Mouse (Mus musculus): Measurements from ENCODE around the gene Mblac1.

Mblac1 gene

DNA sequence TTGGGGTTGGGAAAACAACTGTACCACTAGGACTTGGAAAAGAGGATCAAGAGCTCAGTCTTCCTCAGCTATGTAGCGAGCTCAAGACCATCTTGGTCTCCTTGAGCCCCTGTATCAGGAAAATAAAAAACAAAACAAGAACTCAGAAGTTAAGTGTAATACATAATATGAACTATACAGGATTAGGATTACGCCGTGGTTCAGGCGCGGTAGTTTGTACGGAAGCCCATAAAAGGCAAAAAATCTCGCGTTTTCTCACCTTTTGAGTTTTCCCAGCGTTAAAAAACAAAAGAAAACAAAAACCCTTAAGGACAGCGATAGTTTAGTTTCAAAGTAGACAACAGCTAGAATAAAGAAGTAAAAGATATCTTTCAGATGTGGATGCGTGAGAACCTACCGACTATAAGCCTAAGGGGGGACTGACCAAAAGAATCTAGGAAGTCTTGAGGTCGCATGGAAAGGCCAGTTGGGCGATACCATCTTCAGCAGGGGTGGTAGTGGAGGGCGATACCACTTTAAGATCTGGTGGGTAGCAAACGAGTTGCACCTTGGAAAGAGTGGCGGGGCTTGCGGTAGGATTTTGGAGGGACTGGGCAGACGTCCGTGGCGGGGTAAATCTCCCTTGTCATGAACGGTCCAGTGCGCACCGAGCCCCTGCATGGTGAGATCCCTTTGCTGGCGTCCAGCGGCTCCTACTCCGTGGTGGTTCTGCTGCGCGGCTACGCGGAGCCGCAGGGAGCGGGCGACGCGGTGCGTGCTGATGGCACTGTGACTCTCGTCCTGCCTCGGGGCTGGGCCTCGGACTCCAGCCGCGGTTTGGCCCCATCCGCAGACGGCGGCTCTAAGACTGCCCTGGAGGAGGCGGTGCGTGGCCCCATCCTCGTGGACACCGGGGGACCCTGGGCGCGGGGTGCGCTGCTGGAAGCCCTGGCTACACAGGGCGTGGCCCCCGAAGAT lies at the start of gene Mblac1:
Gene Mblac1, plus strand, starts transcription at position 544 of the 957 bp plus-strand sequence.
- DNase-seq (ENCODE audit: low spot score), result peak; percentile 77

- DNase-seq (ENCODE audit: low spot score), result no peak
These were observed 39.7 kb upstream of the Mblac1 start for GRCm38 (mm10) chr5:138154390-138154789.

DNA sequence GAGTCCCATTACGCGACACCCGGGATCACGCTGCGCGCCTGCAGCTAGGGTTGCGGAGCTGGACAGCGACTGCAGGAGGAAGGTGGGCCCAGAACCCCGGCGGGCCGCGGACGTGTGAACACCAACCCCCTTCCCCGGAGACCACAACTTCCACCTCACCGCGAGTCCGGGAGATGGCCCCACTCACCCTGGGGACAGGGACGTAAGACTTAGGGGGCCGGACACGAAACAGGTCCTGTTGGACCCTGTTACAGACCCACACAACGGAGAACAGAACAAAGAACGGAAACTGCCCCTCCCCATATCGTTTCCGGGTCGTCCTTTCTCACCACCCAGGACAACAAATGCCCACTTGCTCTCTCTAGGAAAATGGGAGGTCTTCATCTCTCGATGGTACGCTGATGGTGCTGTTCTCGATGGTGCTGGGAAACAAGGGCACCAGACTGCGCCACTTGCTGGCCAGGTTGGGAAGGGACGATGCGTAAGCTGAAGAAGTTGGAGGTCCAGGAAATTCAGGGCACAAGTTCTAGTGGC lies 38.6 kb upstream of the Mblac1 start, which contains the start of gene Zfp113:
Gene Zfp113, minus strand, starts transcription at position 302 of the 534 bp plus-strand sequence.
- peak; percentile 89 for DNase-seq (ENCODE audit: low spot score)

DNA sequence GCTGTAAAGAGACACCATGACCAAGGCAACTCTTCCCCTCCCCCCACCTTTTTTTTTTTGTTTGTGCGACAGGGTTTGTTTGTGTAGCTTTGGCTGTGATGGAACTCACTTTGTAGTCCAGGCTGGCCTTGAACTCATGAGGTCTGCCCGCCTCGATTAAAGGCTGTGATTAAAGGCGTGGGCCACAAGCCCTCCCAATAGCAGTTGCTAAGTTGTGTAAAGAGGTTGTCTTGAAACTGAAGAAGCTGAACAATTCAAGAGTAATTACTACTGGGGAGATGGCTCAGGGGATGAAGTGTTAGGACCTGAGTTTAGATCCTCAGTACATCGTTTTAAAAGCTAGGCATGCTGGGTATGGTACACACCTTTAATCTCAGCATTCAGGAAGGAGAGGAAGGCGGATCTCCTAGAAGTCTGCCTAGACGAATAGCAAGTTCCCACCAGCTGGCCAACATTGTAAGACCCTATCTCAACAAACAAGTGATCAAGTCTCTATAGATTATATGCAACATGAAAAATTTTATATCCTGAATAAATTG lies 33.8 kb upstream of the Mblac1 start:
- DNase-seq (ENCODE audit: low spot score), result no peak

DNA sequence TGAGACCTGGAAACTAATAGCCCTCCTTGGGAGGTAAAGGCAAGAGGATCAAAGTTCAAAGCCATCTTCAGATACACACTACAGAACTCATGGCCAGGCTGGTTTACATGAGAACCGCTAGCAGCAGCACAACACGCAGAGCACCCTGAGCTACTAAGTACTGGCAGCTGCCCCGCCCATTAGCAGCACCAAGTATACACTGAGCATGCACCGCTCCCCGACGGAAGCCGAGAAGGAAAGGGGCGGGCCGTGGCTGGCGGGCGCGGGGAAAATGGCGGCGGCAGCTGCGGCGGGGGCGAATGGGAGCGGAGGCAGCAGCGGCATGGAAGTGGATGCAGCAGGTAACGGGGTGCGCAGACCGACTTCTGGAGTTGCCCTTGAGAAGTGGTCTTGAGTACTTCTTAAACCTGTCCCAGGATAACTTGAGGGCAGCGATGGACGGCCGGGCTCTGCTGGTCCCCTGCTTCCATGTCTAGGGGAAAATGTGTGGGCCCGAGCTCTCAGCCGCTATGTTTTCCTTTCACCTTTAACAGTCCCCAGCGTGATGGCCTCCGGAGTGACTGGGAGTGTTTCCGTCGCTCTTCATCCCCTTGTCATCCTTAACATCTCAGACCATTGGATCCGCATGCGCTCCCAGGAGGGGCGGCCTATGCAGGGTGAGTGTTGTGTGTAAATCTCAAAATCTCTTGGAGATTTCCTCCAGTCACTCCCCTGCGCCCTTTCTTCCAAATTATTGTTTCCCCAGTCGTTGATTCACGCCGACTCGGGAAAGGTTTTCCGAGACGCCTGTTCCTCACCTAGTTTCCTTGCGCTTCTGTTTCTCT lies 33.1 kb upstream of the Mblac1 start, which contains the start of gene Cops6:
Gene Cops6, plus strand, starts transcription at position 230 of the 824 bp plus-strand sequence.
- DNase-seq (ENCODE audit: low spot score), result peak; percentile 84

DNA sequence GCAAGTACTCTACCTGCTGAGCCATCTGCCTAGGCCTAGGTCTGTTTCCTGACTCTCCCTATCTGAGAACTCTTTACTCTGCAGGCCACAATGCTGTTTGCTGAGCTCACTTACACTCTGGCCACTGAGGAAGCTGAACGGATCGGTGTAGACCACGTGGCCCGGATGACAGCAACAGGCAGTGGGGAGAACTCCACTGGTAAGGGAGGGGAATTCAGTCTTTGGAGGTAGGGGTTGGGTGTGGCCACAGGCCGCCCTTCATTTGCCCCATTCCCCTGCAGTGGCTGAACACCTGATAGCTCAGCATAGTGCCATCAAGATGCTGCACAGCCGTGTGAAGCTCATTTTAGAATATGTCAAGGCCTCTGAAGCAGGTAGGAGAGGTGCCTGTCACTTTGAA lies 31.1 kb upstream of the Mblac1 start:
- no peak for DNase-seq (ENCODE audit: low spot score)

DNA sequence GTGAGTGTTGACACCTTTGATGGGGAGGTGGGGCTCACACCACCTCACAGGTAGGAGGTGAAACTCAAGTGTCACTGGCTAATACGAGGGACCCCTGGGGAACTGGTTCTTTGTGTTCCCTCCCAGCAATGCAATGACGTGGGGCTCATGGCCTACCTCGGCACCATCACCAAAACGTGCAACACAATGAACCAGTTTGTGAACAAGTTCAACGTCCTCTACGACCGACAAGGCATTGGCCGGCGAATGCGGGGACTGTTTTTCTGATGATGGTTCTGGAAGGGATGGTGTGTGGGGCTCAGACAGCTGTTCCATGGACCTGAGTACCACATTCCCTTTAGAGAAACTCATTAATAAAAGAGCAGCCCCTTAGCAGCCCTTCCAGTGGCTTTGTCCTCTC lies 30.5 kb upstream of the Mblac1 start:
- no peak for DNase-seq (ENCODE audit: low spot score)

- DNase-seq (ENCODE audit: low spot score), result no peak
These were observed 28.5 kb upstream of the Mblac1 start for GRCm38 (mm10) chr5:138165594-138165993.

GRCm38 (mm10) chr5:138170936-138171561 lies 23.1 kb upstream of the Mblac1 start:
- peak; percentile 92 for DNase-seq (ENCODE audit: low spot score)

DNA sequence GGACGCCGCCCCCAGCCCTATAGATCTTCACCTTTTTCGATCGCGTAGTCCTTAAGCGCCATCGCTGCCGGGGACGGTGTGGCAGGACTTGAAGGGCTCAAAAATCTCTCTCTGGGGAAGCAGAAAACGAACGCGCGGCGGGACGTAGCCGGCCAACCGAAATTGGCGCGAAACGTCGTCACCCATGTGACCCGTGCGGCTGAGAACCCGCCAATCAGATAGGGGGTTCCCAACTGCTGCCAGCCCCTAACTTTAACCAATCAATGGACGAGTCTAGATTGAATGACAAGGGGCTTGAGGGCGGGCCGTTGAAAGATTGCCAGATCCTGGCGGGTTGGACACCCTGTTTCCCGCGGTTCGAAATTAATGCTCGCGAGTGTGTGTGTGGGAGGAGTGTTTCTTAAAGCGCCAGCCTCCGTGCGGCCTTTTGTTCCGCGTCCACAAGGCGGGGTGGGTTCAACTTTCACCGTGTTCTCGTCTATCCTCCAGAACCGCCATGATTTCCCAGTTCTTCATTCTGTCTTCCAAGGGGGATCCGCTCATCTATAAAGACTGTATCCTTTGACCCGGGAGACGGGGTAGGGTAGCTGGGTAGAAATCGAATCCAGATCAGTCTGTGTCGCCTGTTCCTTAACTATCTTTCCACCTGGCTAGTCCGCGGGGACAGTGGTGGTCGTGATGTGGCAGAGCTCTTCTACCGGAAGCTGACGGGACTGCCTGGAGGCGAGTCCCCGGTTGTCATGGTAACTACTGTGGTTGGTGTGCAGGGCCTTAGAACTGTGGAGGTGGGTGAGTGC lies 22.2 kb upstream of the Mblac1 start, which contains the start of the genes Ap4m1 and Mcm7:
Gene Ap4m1, plus strand, starts transcription at position 308 of the 797 bp plus-strand sequence.
Gene Mcm7, minus strand, starts transcription at position 728 of the 797 bp plus-strand sequence.
- peak; percentile 95 for DNase-seq (ENCODE audit: low spot score)

DNA sequence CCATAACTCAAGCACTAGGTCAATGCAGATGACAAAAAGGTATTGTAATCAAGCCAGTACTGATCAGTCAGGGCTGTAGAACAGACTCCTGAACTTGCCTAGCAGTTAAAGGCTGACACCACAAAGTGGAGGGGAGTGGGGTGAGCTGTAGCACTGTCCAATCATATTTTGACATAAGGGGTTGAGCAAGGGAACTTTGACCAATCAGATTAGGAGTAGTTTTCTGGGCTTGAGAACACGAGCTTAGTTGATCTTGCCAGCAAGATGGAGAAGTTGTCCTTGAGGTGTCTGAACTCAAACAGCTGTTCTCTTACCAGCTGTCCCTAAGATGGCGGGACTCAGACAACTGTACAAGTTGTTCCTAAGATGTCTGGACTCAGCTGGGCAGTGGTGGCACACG lies 20.9 kb upstream of the Mblac1 start:
- no peak for DNase-seq (ENCODE audit: low spot score)

DNA sequence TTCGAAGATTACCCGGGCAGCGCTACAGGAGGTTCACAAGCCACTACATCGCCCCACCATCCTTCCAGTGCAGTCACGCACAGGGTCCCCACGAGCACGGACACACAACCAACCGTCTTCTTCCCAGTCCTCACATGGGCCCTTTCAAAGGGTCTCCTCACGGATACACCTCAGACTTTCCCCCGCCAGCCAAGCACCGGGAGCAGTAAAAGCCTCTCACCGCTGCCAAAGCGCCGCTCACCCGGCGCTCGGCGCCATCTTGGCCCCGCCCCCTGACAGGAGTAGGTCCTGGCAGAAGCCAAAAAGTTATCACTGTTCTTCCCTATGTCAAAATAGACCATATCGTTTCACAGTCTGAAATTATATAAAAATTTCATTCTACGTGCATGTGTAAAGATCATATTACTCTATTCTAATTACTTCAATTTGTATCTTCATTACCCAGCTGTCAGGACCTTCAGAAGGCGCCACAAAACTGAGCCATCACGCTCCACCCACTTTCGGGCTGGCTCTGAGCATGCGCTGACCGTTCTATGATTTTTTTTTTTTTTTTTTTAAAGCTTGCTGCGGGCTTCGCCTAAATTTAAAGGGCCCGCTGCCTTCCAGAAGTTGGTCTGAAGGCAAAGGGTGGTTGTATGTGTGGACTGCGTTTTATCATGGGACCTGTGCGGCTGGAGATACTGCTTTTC lies 7.0 kb upstream of the Mblac1 start, which contains the start of the genes Taf6 and Cnpy4:
Gene Taf6, minus strand, starts transcription at position 502 of the 689 bp plus-strand sequence.
Gene Cnpy4, plus strand, starts transcription at position 536 of the 689 bp plus-strand sequence.
- peak; percentile 80 for DNase-seq (ENCODE audit: low spot score)

- DNase-seq (ENCODE audit: low spot score), result peak; percentile 78
These were observed 6.3 kb upstream of the Mblac1 start for GRCm38 (mm10) chr5:138187661-138188306.

DNA sequence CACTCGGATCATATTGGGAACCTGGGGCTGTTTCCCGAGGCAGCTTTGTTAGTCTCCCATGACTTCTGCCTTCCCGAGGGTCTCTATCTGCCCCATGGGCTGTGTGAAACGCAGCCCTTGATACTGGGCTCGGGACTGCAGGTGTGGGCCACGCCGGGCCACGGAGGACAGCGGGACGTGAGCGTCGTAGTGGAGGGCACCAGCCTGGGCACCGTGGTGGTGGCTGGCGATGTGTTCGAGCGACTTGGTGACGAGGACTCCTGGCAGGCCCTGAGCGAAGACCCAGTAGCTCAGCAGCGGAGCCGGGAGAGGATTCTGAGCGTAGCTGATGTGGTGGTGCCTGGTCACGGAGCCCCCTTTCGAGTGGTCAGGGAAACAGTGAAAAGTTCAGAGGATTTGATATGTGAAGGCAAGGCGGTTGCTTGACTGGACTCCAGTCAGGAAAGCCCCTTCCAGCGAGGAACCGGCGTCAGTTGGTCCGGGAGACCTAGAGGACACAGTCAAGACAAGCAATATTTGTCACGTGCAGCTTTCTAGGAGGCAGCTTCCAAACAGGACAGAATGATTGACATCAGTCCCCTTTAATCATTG lies 736 bp downstream of the Mblac1 start:
- DNase-seq (ENCODE audit: low spot score), result no peak

- no peak for DNase-seq (ENCODE audit: low spot score)
These were observed 1.3 kb downstream of the Mblac1 start for GRCm38 (mm10) chr5:138195463-138195862.

DNA sequence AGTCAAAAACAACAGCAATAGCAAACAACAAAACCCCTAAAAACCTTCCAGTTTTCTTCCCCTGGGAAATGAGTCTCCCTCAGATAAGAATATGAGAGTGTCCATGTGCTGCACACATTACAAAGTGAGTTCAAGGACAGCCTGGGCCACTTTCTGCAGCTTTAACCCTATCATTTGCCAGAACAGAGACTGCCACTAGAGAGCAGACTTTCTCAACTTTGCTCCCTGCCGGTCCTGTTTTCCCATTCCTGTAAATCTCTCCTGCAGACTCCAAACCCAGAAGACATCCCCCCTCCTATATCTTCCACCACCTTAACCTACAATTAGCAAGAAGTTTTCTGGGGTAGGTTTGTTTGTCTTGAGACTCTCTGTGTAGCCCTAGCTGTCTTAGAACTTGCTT lies 5.5 kb downstream of the Mblac1 start:
- DNase-seq (ENCODE audit: low spot score), result no peak

GRCm38 (mm10) chr5:138202086-138202485 lies 8.0 kb downstream of the Mblac1 start:
- no peak for DNase-seq (ENCODE audit: low spot score)

DNA sequence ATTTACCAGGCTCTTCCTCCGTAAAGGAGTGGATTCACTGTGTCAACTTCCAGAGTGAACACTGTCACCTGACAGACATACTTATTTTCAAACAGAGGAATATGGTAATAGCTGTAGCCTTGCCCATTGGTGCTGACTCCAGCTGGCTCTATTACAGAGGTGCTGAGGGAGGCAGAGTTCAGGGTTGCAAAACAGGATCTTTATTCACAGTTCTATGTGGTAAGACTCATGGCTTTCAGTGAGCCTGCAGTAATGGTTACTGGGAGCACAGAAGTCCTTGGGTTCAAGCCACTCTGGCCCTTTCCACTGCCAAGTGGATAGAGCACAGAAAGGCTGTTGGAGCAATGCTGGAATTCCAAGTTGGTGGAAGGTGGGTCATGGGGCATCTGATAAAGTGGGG lies 13.1 kb downstream of the Mblac1 start:
- no peak for DNase-seq (ENCODE audit: low spot score)

GRCm38 (mm10) chr5:138207873-138208272 lies 13.8 kb downstream of the Mblac1 start:
- no peak for DNase-seq (ENCODE audit: low spot score)
